Mouse (Mus musculus): ENCODE results near the gene Emc7. TPM values are rescaled to one million over a fixed set of nuclear protein-coding genes. Genes with fewer than 3 reads are reported as not detected.

Emc7 gene
- polyA plus RNA-seq, 1 experiment from 2014 or later, result 17.5 TPM

GRCm38 (mm10) chr2:112482533-112483333 lies 27.9 kb downstream of the Emc7 start:
- no peaks in the 10 kb centered on the region for H3K36me3 ChIP-seq (ENCODE audit: control insufficient read depth, insufficient read depth, low read length)
- H3K9me3 ChIP-seq (ENCODE audit: control insufficient read depth, low read depth, low read length), result no peaks in the 10 kb centered on the region
- WGBS, result 58% methylated on average over 5 of the region's 5 CpGs
- no peak overlapping the region for H3K4me3 ChIP-seq (ENCODE audit: low read depth, low read length)
- peak overlapping the region; percentile 49; the same call in 1 of the 2 replicates for H3K27ac ChIP-seq (ENCODE audit: low read length)
- no peaks in the 10 kb centered on the region for H3K4me1 ChIP-seq (ENCODE audit: control insufficient read depth, insufficient read depth, low read length)
- no peak overlapping the region for H3K4me2 ChIP-seq (replicated peaks; ENCODE audit: low read depth, low read length)
- no peak overlapping the region for H3K9ac ChIP-seq (replicated peaks; ENCODE audit: low read depth, low read length)
- no peaks in the 10 kb centered on the region for H3K27me3 ChIP-seq (ENCODE audit: control insufficient read depth, insufficient read depth, low read length)
- peak; percentile 50; the same call in 1 of the 2 replicates for ATAC-seq (ENCODE audit: insufficient number of reproducible peaks, insufficient read depth, low FRiP score, low read depth)

DNA sequence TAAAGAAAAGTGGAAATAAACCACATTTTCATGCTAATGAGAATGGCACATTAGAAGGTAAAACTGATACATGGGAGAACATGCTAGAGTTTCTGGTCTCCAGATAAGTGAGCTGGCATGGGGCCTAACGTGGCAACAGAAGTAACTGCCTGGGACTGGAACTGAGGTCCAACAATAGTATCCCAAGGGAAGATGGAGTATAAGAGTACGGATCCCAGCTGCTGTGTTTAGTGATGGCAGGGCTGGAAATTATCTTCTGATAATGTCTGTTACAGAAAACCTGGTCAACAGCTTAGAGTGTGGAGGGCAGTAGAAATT lies 28.5 kb downstream of the Emc7 start:
- Histone ChIP-seq H3K9ac (replicated peaks; ENCODE audit: low read depth, low read length) (no peak overlapping the region), H3K27ac (ENCODE audit: low read length) (peak overlapping the region; percentile 49; the same call in 1 of the 2 replicates), H3K36me3 (ENCODE audit: control insufficient read depth, insufficient read depth, low read length) (no peaks in the 10 kb centered on the region), H3K9me3 (ENCODE audit: control insufficient read depth, low read depth, low read length) (no peaks in the 10 kb centered on the region), H3K4me1 (ENCODE audit: control insufficient read depth, insufficient read depth, low read length) (no peaks in the 10 kb centered on the region), H3K27me3 (ENCODE audit: control insufficient read depth, insufficient read depth, low read length) (no peaks in the 10 kb centered on the region), H3K4me2 (replicated peaks; ENCODE audit: low read depth, low read length) (no peak overlapping the region), H3K4me3 (ENCODE audit: low read depth, low read length) (no peak overlapping the region)
- 72% methylated on average over 2 of the region's 2 CpGs for WGBS
- ATAC-seq (ENCODE audit: insufficient number of reproducible peaks, insufficient read depth, low FRiP score, low read depth), result no peak

DNA sequence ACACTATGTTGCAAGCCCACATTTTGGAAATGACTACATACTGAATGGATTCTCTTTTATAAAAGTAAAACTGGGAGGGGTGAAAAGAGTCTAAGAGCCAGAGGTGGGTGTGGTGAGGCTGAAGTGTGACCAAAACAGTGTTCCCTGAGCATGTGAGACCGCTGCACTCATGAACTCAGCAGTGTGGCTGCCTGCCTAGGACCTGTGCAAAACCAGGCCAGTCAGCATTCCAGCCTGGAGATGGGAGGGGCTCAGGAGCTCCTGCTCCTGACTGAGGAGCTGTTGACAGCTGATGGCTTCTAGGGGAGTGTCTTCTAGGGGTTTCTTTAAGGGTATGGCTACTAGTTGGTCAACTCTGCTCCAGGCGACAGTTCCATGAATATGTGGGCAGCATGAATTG lies 30.1 kb downstream of the Emc7 start:
- WGBS, result 68% methylated on average over 2 of the region's 2 CpGs
- ATAC-seq (ENCODE audit: insufficient number of reproducible peaks, insufficient read depth, low FRiP score, low read depth), result no peak
- no peaks in the 10 kb centered on the region for H3K9me3 ChIP-seq (ENCODE audit: control insufficient read depth, low read depth, low read length)

GRCm38 (mm10) chr2:112490483-112491196 lies 35.8 kb downstream of the Emc7 start:
- H3K27me3 ChIP-seq (ENCODE audit: control insufficient read depth, insufficient read depth, low read length), result no peaks in the 10 kb centered on the region
- WGBS, result 75% methylated on average over 11 of the region's 11 CpGs
- H3K4me1 ChIP-seq (ENCODE audit: control insufficient read depth, insufficient read depth, low read length), result 0 out of 2 replicates have a peak, but pooled peaks cover 3% of the 10 kb centered on the region
- H3K36me3 ChIP-seq (ENCODE audit: control insufficient read depth, insufficient read depth, low read length), result no peaks in the 10 kb centered on the region
- H3K9me3 ChIP-seq (ENCODE audit: control insufficient read depth, low read depth, low read length), result no peaks in the 10 kb centered on the region
- no peak overlapping the region for H3K9ac ChIP-seq (replicated peaks; ENCODE audit: low read depth, low read length)
- H3K27ac ChIP-seq (ENCODE audit: low read length), result no peak overlapping the region
- ATAC-seq (ENCODE audit: insufficient number of reproducible peaks, insufficient read depth, low FRiP score, low read depth), result no peak
- no peak overlapping the region for H3K4me2 ChIP-seq (replicated peaks; ENCODE audit: low read depth, low read length)
- no peak overlapping the region for H3K4me3 ChIP-seq (ENCODE audit: low read depth, low read length)

More for the DNA sequence above, 30.1 kb downstream of the Emc7 start:
- Histone ChIP-seq H3K4me1 (ENCODE audit: control insufficient read depth, insufficient read depth, low read length) (no peaks in the 10 kb centered on the region), H3K9ac (replicated peaks; ENCODE audit: low read depth, low read length) (no peak overlapping the region), H3K36me3 (ENCODE audit: control insufficient read depth, insufficient read depth, low read length) (no peaks in the 10 kb centered on the region), H3K4me2 (replicated peaks; ENCODE audit: low read depth, low read length) (no peak overlapping the region), H3K27me3 (ENCODE audit: control insufficient read depth, insufficient read depth, low read length) (no peaks in the 10 kb centered on the region), H3K4me3 (ENCODE audit: low read depth, low read length) (no peak overlapping the region), H3K27ac (ENCODE audit: low read length) (no peak overlapping the region)

DNA sequence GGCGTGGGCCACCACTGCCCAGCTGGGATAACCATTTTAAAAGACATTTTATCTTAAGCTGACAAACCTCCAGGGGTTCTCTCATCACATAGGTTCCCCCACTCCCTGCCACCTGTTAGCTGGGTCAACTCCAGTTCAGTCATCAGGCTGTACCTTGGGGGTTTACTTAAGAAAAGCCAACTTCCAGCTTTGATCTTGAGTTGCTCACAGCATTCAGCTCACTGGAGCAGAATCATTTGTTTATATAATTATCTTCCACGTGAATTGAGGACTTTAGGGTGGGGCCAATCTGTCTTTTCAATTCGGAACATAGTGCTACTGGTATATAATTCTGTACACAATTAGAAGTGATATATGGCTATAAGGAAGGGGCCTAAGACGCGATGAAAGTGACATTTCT lies 36.8 kb downstream of the Emc7 start:
- no peak for ATAC-seq (ENCODE audit: insufficient number of reproducible peaks, insufficient read depth, low FRiP score, low read depth)
- Histone ChIP-seq H3K4me3 (ENCODE audit: low read depth, low read length) (no peak overlapping the region), H3K27ac (ENCODE audit: low read length) (no peak overlapping the region), H3K9me3 (ENCODE audit: control insufficient read depth, low read depth, low read length) (no peaks in the 10 kb centered on the region), H3K4me2 (replicated peaks; ENCODE audit: low read depth, low read length) (no peak overlapping the region), H3K27me3 (ENCODE audit: control insufficient read depth, insufficient read depth, low read length) (no peaks in the 10 kb centered on the region), H3K4me1 (ENCODE audit: control insufficient read depth, insufficient read depth, low read length) (0 out of 2 replicates have a peak, but pooled peaks cover 3% of the 10 kb centered on the region), H3K36me3 (ENCODE audit: control insufficient read depth, insufficient read depth, low read length) (no peaks in the 10 kb centered on the region), H3K9ac (replicated peaks; ENCODE audit: low read depth, low read length) (no peak overlapping the region)
- WGBS, result 55% methylated on average over 5 of the region's 5 CpGs

DNA sequence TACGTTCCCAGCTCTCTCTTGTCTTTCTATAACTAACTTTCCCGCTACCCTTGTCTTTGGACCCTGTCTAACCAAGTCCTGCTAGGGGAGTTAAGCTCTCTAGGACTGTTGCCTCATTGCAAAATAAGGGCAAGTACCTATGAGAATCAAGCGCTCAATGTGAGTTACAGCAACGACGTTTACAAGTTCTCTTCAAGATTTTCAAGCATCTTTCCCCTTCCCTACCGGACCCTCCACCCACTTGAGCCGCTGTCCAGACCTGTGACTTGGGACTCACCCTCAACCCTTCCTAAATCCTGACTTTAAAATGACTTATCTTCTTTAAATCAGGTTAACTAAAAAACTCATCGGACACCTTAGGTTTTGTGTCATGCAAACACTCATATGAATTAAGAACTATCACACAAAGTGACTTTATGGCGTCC lies 37.6 kb downstream of the Emc7 start:
- Histone ChIP-seq H3K9me3 (ENCODE audit: control insufficient read depth, low read depth, low read length) (no peaks in the 10 kb centered on the region), H3K36me3 (ENCODE audit: control insufficient read depth, insufficient read depth, low read length) (no peaks in the 10 kb centered on the region), H3K27ac (ENCODE audit: low read length) (peak overlapping the region; percentile 99), H3K4me1 (ENCODE audit: control insufficient read depth, insufficient read depth, low read length) (0 out of 2 replicates have a peak, but pooled peaks cover 3% of the 10 kb centered on the region), H3K27me3 (ENCODE audit: control insufficient read depth, insufficient read depth, low read length) (no peaks in the 10 kb centered on the region), H3K9ac (replicated peaks; ENCODE audit: low read depth, low read length) (peak overlapping the region; percentile 97), H3K4me3 (ENCODE audit: low read depth, low read length) (peak overlapping the region; percentile 58), H3K4me2 (replicated peaks; ENCODE audit: low read depth, low read length) (peak overlapping the region; percentile 70)
- no peak for ATAC-seq (ENCODE audit: insufficient number of reproducible peaks, insufficient read depth, low FRiP score, low read depth)
- WGBS, result 6% methylated on average over 9 of the region's 9 CpGs

DNA sequence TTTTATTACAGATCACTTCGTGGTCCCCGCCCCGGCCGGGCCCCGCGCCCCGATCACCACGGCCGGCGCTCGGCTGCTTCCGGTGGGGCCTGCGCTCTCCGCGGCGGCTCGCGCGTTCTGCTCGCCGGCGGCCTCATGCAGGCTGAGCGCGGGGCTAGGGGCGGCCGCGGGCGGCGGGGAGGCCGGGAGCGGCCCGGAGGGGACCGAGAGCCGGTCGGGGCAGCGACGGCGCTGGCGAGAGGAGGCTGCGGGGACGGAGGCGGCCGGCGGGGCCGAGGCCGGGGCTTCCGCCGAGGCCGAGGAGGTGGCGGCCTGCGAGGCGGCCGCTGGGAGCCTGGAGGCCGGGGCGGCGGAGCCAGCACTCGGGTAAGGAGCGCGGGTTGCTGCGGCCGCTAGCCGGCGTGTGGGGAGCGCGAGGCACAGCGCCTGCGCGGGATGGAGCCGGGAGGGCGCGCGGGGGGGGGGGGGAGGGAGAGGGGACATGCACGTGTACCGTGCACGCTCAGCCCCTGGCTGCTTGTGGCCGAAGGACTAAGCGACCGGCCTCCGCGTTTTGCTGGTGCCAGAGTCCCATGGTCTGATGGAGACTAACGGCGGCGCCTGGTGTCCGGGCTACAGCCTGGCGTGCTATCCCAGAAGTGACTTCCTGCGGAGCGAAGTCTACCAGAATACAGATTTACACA lies 38.2 kb downstream of the Emc7 start, which contains the start of gene Aven:
TSS of gene Aven (plus strand) at position 109 of the 683 bp plus-strand sequence.
- 1% methylated on average over 75 of the region's 87 CpGs for WGBS
- peak within 1 kb of the TSS; percentile 97 for H3K9ac ChIP-seq (replicated peaks; ENCODE audit: low read depth, low read length)
- no peaks in the 10 kb centered on the region for H3K27me3 ChIP-seq (ENCODE audit: control insufficient read depth, insufficient read depth, low read length)
- no peaks in the 10 kb centered on the region for H3K36me3 ChIP-seq (ENCODE audit: control insufficient read depth, insufficient read depth, low read length)
- H3K4me2 ChIP-seq (replicated peaks; ENCODE audit: low read depth, low read length), result peak within 1 kb of the TSS; percentile 70
- peak within 1 kb of the TSS; percentile 99 for H3K27ac ChIP-seq (ENCODE audit: low read length)
- 0 out of 2 replicates have a peak, but pooled peaks cover 3% of the 10 kb centered on the region for H3K4me1 ChIP-seq (ENCODE audit: control insufficient read depth, insufficient read depth, low read length)
- no peaks in the 10 kb centered on the region for H3K9me3 ChIP-seq (ENCODE audit: control insufficient read depth, low read depth, low read length)
- ATAC-seq (ENCODE audit: insufficient number of reproducible peaks, insufficient read depth, low FRiP score, low read depth), result peak; percentile 92
- H3K4me3 ChIP-seq (ENCODE audit: low read depth, low read length), result peak within 1 kb of the TSS; percentile 58

GRCm38 (mm10) chr2:112493539-112494260 lies 38.9 kb downstream of the Emc7 start:
- no peaks in the 10 kb centered on the region for H3K27me3 ChIP-seq (ENCODE audit: control insufficient read depth, insufficient read depth, low read length)
- H3K9ac ChIP-seq (replicated peaks; ENCODE audit: low read depth, low read length), result peak overlapping the region; percentile 97
- H3K4me2 ChIP-seq (replicated peaks; ENCODE audit: low read depth, low read length), result peak overlapping the region; percentile 70
- WGBS, result 40% methylated on average over 11 of the region's 11 CpGs
- peak overlapping the region; percentile 99 for H3K27ac ChIP-seq (ENCODE audit: low read length)
- H3K4me1 ChIP-seq (ENCODE audit: control insufficient read depth, insufficient read depth, low read length), result 0 out of 2 replicates have a peak, but pooled peaks cover 3% of the 10 kb centered on the region
- H3K36me3 ChIP-seq (ENCODE audit: control insufficient read depth, insufficient read depth, low read length), result no peaks in the 10 kb centered on the region
- no peaks in the 10 kb centered on the region for H3K9me3 ChIP-seq (ENCODE audit: control insufficient read depth, low read depth, low read length)
- no peak for ATAC-seq (ENCODE audit: insufficient number of reproducible peaks, insufficient read depth, low FRiP score, low read depth)
- peak overlapping the region; percentile 58 for H3K4me3 ChIP-seq (ENCODE audit: low read depth, low read length)
